Mouse (Mus musculus): ENCODE data around the gene Ugt2b37.
"Not testable (repeated sequence)": the region's sequence is repeated elsewhere in the genome, so short reads cannot be mapped to it uniquely, and the experiment has no call there.

Ugt2b37 gene

DNA sequence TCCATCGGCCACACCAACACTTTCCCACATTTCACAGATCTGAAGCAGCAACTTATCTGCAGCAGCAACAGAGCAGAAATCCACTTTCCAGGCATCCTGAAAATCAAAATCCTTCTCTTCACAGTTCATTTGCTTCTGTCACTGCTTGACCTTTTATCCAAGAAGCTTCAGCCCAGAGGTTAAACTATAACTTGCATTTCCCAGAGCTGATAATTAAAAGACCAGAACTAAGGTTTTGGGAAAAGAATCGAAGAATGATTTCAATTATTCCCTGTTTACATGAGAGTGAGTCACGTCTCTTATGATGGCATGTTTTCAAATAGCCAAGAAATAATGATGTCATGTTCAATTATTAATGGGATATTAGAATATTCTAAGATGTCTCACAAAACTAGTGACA, at the start of gene Ugt2b37:
Gene Ugt2b37 (minus strand): TSS at position 129 of the 400 bp plus-strand sequence.
- not testable (repeated sequence) for DNase-seq (ENCODE audit: low read depth, low spot score)

DNA sequence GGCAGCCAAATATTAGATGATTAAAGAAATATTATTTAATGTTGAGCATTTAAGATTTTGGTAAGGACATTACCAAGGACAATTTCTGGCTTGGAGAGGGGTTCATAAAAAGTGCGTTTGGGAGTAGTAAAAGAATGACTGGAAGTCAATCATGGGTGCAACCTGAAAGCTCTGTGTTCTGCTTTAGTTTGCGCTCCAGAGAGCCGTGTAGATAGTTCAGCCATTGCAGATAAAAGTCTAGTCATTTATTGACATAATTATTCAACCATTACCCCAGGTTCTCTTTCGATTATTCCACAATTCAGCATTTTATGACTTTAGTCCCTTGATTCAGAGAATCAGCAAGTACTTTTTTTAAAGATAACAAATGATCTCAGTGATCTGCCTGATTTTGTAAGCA, 31.6 kb upstream of the Ugt2b37 start:
- DNase-seq (ENCODE audit: low read depth, low spot score): not testable (repeated sequence)

DNA sequence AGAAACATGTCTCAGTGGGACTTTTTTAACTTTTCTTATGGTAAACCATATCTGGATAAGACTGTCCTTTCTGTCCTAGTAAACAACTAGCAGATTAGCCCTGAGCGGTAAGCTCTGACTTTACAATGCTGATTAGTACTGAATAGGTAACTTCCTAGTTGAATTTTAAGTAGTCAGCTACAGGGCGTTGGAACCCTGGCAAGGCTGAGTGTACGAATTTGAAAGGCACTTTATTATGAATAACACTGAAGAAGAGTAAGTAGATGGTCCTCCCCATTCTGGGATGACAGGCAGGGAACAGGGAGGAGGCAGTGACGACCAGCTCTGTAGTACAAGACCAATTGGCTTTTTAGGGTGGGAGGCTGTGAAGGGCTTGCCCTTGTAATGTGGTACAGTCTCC, 21.4 kb upstream of the Ugt2b37 start:
- DNase-seq (ENCODE audit: low read depth, low spot score): not testable (repeated sequence)

DNA sequence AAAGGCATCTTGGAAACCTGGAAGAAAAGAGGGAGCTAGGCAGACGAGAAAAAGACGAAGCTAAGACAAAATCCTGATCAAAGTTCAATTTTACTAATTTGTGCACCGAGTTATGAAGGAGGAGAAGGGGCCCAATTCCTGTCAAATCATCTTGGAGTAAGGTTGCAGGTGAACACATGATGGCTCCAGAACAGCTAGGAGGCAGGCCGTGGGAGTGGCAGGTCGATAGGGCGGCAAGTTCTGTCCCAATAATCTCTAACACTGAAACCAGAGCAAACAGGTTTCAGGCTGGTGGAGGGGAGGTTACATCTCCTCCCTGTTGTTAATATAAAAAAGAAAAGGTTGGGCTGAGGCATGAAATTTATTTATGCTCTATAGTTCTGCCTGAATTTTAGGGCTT, 21.0 kb upstream of the Ugt2b37 start:
- no peak for DNase-seq (ENCODE audit: low read depth, low spot score)

DNA sequence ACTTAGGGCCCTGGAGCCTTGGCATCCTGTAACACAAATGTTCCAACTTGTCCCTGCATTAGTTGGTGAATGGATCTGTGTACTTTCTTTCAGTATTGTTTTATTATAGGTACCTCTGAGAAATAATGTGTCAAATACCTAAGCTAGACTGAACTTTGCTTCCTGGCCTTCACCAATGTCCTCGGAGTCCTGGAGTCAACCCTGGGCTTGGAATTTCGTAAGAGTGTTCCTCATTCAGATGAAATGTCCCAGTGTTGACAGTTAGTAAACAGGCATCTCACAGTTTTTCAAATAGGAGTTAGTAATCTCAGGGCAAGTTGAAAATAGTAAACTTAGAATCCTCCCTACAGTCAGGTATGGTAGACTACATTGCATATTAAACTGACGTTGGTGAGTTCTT, 1.2 kb upstream of the Ugt2b37 start:
- no peak for DNase-seq (ENCODE audit: low read depth, low spot score)

DNA sequence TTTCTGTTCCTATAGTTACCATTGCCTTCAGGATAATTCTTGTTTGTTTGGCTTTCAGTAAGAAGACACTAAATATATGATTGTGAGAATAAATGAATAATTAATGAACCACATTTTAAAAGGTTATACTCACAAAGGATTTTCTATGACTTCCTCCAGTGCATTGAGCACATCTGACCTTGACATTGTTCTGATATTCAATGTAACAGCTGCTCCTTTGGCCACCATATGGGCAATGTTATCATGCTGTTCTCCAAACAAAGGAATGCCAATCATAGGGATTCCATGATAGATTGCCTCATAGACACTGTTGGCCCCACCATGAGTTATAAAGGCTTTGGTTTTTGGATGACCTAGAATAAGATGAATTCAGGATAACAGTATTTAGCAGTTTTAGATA, 12.5 kb downstream of the Ugt2b37 start:
- not testable (repeated sequence) for DNase-seq (ENCODE audit: low read depth, low spot score)

DNA sequence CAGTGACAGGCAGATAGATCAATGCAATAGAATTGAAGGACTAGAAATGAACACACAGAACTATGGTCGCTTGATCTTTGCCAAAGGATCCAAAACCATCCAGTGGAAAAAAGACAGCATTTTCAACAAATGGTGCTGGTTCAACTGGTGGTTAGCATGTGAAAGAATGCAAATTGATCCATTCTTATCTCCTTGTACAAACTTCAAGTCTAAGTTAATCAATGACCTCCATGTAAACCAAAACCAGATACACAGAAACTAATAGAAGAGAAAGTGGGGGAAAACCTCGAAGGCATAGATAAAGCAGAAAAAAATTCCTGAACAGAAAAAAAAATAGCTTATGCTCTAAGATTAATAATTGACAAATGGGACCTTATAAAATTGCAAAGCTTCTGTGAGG, 58.2 kb downstream of the Ugt2b37 start:
- not testable (repeated sequence) for DNase-seq (ENCODE audit: low read depth, low spot score)
